Mouse (Mus musculus) embryonic facial prominence, embryonic 12.5 days (tissue): ENCODE measurements around the gene Pla2g4e. TPM values are rescaled to one million over a fixed set of nuclear protein-coding genes. Genes with fewer than 3 reads are reported as not detected.

Experiments used
- ATAC-seq: fragments of 200-750 bp; cut with Nextera tagmentation; 2 replicates; pipeline ENCODE4 v1.8.0; 2017; ENCODE audit not compliant: insufficient number of reproducible peaks, insufficient read depth, low FRiP score, low TSS enrichment
- H3K27ac ChIP-seq: fragments of 300-500 bp; sonication (generic); 2 replicates; pipeline ENCODE4 v1.5.1; 2016; ENCODE audit warnings: mild to moderate bottlenecking
- H3K27me3 ChIP-seq: fragments of 300-500 bp; sonication (generic); 2 replicates; pipeline ENCODE4 v1.6.1; 2016; ENCODE audit warnings: mild to moderate bottlenecking, moderate library complexity
- H3K36me3 ChIP-seq: fragments of 300-500 bp; sonication (generic); 2 replicates; pipeline ENCODE4 v1.6.1; 2016; ENCODE audit warnings: mild to moderate bottlenecking
- H3K4me1 ChIP-seq: fragments of 300-500 bp; sonication (generic); 2 replicates; pipeline ENCODE4 v1.6.1; 2016
- H3K4me2 ChIP-seq: fragments of 300-500 bp; sonication (generic); replicated peaks from 2 replicates; pipeline ENCODE4 v1.6.1; 2016; ENCODE audit warnings: mild to moderate bottlenecking, moderate library complexity
- H3K4me3 ChIP-seq: fragments of 300-500 bp; sonication (generic); 2 replicates; pipeline ENCODE4 v1.5.1; 2016; ENCODE audit warnings: mild to moderate bottlenecking
- H3K9ac ChIP-seq: fragments of 300-500 bp; sonication (generic); 2 replicates; pipeline ENCODE4 v1.6.1; 2016; ENCODE audit warnings: mild to moderate bottlenecking, moderate library complexity
- H3K9me3 ChIP-seq: fragments of 300-500 bp; sonication (generic); 2 replicates; pipeline ENCODE4 v1.6.1; 2016; ENCODE audit warnings: mild to moderate bottlenecking, moderate library complexity
- WGBS: fragments of 180-500 bp; shearing (Covaris S2); methylation state at CpG from one replicate; pipeline ENCODE4 v1.1.7; 2016; 5-methylcytosine and 5-hydroxymethylcytosine counted together
- polyA plus RNA-seq: library from polyadenylated mRNA; unstranded; fragments of >200 nt; fragmentation: Nextera tagmentation; extraction: Ambion mirVana; gene quantifications from 2 replicates; pipeline ENCODE4 v1.2.1, GENCODE M21; 2016

The Pla2g4e gene
- polyA plus RNA-seq, 1 experiment from 2014 or later: 0.04 TPM

GRCm38 (mm10) chr2:120150571-120150970 lies 94.6 kb downstream of the Pla2g4e start:
- Histone ChIP-seq H3K9ac (no peak overlapping the region), H3K4me3 (no peak overlapping the region), H3K9me3 (no peaks in the 10 kb centered on the region), H3K27ac (no peak overlapping the region), H3K4me1 (no peaks in the 10 kb centered on the region), H3K27me3 (0 out of 2 replicates have a peak, but pooled peaks cover under 1% of the 10 kb centered on the region), H3K4me2 (no peak overlapping the region), H3K36me3 (no peaks in the 10 kb centered on the region)
- 83% methylated on average over 3 of the region's 3 CpGs for WGBS
- no peak for ATAC-seq

- no peaks in the 10 kb centered on the region for H3K36me3 ChIP-seq
- H3K4me3 ChIP-seq: no peak overlapping the region
- H3K9me3 ChIP-seq: no peaks in the 10 kb centered on the region
- H3K27ac ChIP-seq: no peak overlapping the region
- H3K4me2 ChIP-seq: no peak overlapping the region
- ATAC-seq: no peak
- no peaks in the 10 kb centered on the region for H3K4me1 ChIP-seq
- no peak overlapping the region for H3K9ac ChIP-seq
- 88% methylated on average over 7 of the region's 7 CpGs for WGBS
- H3K27me3 ChIP-seq: no peaks in the 10 kb centered on the region
These were observed 95.5 kb downstream of the Pla2g4e start for GRCm38 (mm10) chr2:120149634-120150033.

GRCm38 (mm10) chr2:120147999-120148398 lies 97.1 kb downstream of the Pla2g4e start:
- Histone ChIP-seq H3K9ac (no peak overlapping the region), H3K4me2 (no peak overlapping the region), H3K4me1 (no peaks in the 10 kb centered on the region), H3K27ac (no peak overlapping the region), H3K4me3 (no peak overlapping the region), H3K9me3 (no peaks in the 10 kb centered on the region), H3K36me3 (no peaks in the 10 kb centered on the region), H3K27me3 (no peaks in the 10 kb centered on the region)
- 74% methylated on average over 3 of the region's 3 CpGs for WGBS
- no peak for ATAC-seq

DNA sequence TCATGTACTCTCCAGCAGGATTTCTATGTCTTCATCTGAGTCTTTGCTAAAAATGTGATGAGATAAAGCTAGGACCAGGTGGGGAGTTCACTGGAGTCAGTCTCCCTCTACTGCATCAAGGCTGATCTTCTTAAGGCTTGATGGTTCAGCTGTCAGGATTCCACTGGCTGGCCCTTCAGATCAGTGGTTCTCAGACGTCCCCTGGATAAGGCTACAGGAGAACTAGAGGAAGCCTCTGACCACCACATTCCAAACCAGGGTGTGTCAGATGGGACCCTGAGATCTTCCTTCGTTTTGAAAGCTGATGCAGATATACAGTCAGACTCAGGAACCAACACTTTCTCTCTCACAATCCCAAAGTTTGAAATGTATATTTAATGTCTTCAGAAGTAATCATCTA lies 97.8 kb downstream of the Pla2g4e start:
- no peak overlapping the region for H3K9ac ChIP-seq
- no peaks in the 10 kb centered on the region for H3K9me3 ChIP-seq
- ATAC-seq: no peak
- H3K4me2 ChIP-seq: no peak overlapping the region
- no peaks in the 10 kb centered on the region for H3K27me3 ChIP-seq
- H3K36me3 ChIP-seq: no peaks in the 10 kb centered on the region
- WGBS: 58% methylated on average over 2 of the region's 2 CpGs
- H3K4me3 ChIP-seq: no peak overlapping the region
- H3K4me1 ChIP-seq: no peaks in the 10 kb centered on the region
- H3K27ac ChIP-seq: no peak overlapping the region

- Histone ChIP-seq H3K4me1 (no peaks in the 10 kb centered on the region), H3K27ac (no peak overlapping the region), H3K36me3 (no peaks in the 10 kb centered on the region), H3K9ac (no peak overlapping the region), H3K9me3 (no peaks in the 10 kb centered on the region), H3K27me3 (no peaks in the 10 kb centered on the region), H3K4me2 (no peak overlapping the region), H3K4me3 (no peak overlapping the region)
- WGBS: 62% methylated on average over 2 of the region's 2 CpGs
- no peak for ATAC-seq
These were observed 98.6 kb downstream of the Pla2g4e start for GRCm38 (mm10) chr2:120146543-120146942.

GRCm38 (mm10) chr2:120144390-120144789 lies 100.7 kb downstream of the Pla2g4e start:
- no peaks in the 10 kb centered on the region for H3K4me1 ChIP-seq
- no peak overlapping the region for H3K4me2 ChIP-seq
- no peaks in the 10 kb centered on the region for H3K27me3 ChIP-seq
- H3K36me3 ChIP-seq: no peaks in the 10 kb centered on the region
- no peak for ATAC-seq
- WGBS: 78% methylated on average over 4 of the region's 4 CpGs
- no peak overlapping the region for H3K9ac ChIP-seq
- no peak overlapping the region for H3K27ac ChIP-seq
- H3K9me3 ChIP-seq: no peaks in the 10 kb centered on the region
- H3K4me3 ChIP-seq: no peak overlapping the region

GRCm38 (mm10) chr2:120142336-120142735 lies 102.8 kb downstream of the Pla2g4e start:
- no peaks in the 10 kb centered on the region for H3K9me3 ChIP-seq
- H3K27me3 ChIP-seq: no peaks in the 10 kb centered on the region
- no peaks in the 10 kb centered on the region for H3K36me3 ChIP-seq
- no peak overlapping the region for H3K4me2 ChIP-seq
- H3K4me3 ChIP-seq: no peak overlapping the region
- no peak overlapping the region for H3K27ac ChIP-seq
- no peaks in the 10 kb centered on the region for H3K4me1 ChIP-seq
- 83% methylated on average over 5 of the region's 5 CpGs for WGBS
- ATAC-seq: no peak
- no peak overlapping the region for H3K9ac ChIP-seq

DNA sequence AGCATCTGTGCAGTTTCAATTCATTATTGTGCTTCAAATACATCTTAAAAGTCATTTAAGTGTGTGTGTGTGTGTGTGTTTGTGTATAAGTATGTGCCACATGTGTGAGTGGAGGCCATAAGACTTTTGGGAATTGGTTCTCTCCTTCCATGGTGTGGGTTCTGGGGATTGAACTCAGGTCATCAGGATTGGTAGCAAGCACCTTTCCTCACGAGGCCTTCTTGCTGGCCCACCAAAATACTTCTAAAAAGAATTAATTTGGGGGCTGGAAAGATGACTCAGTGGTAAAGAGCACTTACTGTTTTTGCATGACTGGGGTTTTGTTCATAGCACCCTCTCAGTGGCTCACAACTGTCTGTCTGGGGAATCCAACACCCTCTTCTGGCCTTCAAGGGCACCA lies 103.5 kb downstream of the Pla2g4e start:
- no peaks in the 10 kb centered on the region for H3K9me3 ChIP-seq
- 92% methylated on average over 1 of the region's 1 CpGs for WGBS
- H3K27ac ChIP-seq: no peak overlapping the region
- no peaks in the 10 kb centered on the region for H3K36me3 ChIP-seq
- H3K27me3 ChIP-seq: no peaks in the 10 kb centered on the region
- H3K4me1 ChIP-seq: no peaks in the 10 kb centered on the region
- ATAC-seq: no peak
- H3K4me2 ChIP-seq: no peak overlapping the region
- no peak overlapping the region for H3K9ac ChIP-seq
- no peak overlapping the region for H3K4me3 ChIP-seq

DNA sequence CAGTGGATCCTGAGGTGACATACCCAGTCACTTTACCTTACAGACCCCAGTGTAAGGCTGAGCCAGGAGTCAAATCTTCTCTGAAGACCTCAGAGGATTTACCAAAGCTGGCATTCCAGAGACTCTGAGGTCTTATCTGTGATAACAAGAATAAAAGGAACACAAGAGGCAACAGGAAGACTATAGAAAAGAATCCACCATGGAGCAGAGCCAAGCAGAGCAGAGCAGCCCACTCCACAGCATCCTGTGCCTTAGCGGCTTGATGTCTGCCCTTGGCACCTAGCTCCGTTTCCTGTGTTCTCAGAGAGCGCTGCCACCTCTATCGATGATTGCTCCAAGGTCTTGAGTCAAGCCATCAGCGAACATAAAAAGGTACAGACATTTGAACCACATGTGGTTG lies 104.8 kb downstream of the Pla2g4e start:
- Histone ChIP-seq H3K9me3 (no peaks in the 10 kb centered on the region), H3K27ac (no peak overlapping the region), H3K9ac (no peak overlapping the region), H3K27me3 (no peaks in the 10 kb centered on the region), H3K4me2 (no peak overlapping the region), H3K4me3 (no peak overlapping the region), H3K4me1 (no peaks in the 10 kb centered on the region), H3K36me3 (no peaks in the 10 kb centered on the region)
- no peak for ATAC-seq
- 78% methylated on average over 5 of the region's 5 CpGs for WGBS

GRCm38 (mm10) chr2:120139091-120139490 lies 106.0 kb downstream of the Pla2g4e start:
- Histone ChIP-seq H3K27me3 (no peaks in the 10 kb centered on the region), H3K4me2 (no peak overlapping the region), H3K9ac (no peak overlapping the region), H3K9me3 (no peaks in the 10 kb centered on the region), H3K4me1 (no peaks in the 10 kb centered on the region), H3K36me3 (no peaks in the 10 kb centered on the region), H3K4me3 (no peak overlapping the region), H3K27ac (no peak overlapping the region)
- WGBS: 89% methylated on average over 1 of the region's 1 CpGs
- no peak for ATAC-seq

DNA sequence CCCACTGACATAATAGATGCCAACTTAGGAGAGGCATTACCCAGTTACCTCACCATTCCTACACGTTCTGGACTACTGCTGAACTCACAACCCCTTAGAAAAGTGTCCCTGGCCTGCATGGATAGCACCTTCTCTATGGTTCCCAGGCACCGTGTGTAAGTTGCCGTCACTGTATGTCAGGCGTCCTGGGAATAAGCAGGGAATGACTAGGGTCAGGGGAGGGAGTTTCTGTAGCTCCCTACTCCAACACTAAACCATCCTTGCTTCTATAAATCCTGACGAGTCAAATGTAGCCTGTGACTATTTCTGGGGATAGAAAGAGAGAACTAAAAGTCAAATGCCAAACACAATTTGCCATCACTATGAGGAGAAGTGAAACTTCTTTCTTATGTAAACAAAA lies 107.9 kb downstream of the Pla2g4e start:
- H3K27ac ChIP-seq: no peak overlapping the region
- H3K36me3 ChIP-seq: no peaks in the 10 kb centered on the region
- no peaks in the 10 kb centered on the region for H3K9me3 ChIP-seq
- H3K4me2 ChIP-seq: no peak overlapping the region
- no peaks in the 10 kb centered on the region for H3K27me3 ChIP-seq
- no peaks in the 10 kb centered on the region for H3K4me1 ChIP-seq
- 76% methylated on average over 5 of the region's 5 CpGs for whole genome bisulfite sequencing
- H3K9ac ChIP-seq: no peak overlapping the region
- H3K4me3 ChIP-seq: no peak overlapping the region
- no peak for ATAC-seq

DNA sequence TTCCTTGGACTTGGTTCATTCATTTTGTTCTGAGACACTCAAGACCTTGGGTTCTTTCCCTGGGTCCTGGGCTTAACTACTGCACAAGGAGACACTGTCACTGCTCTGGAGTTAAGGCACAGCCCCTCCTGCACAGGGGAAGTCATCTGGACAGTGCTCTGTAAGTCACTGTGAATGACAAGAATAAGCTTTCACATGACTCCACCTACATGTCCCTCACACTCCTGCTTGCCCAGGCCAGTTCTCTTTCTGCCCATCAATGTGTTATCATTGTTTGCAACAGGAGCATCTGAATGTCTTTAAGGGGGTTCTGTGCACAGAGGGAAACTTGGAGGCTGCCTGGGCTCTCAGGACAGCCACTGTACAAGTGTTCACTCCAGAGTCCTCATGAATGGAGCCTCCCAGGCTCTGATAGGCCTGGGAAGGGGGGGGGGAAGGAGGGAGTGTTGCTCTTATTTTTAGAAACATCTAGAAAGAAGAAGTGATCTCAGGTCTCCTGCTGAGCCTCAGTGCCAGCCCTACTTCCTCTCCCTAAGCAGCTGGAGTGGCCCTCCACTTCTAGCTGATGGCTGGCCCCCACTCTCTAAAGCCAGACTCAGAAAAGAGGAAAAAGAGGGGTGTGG lies 110.6 kb downstream of the Pla2g4e start:
- Histone ChIP-seq H3K4me3 (no peak overlapping the region), H3K27me3 (0 out of 2 replicates have a peak, but pooled peaks cover 2% of the 10 kb centered on the region), H3K4me1 (peaks cover 5% of the 10 kb centered on the region; the same call in 1 of the 2 replicates), H3K9ac (no peak overlapping the region), H3K27ac (no peak overlapping the region), H3K9me3 (no peaks in the 10 kb centered on the region), H3K36me3 (no peaks in the 10 kb centered on the region), H3K4me2 (no peak overlapping the region)
- ATAC-seq: no peak

DNA sequence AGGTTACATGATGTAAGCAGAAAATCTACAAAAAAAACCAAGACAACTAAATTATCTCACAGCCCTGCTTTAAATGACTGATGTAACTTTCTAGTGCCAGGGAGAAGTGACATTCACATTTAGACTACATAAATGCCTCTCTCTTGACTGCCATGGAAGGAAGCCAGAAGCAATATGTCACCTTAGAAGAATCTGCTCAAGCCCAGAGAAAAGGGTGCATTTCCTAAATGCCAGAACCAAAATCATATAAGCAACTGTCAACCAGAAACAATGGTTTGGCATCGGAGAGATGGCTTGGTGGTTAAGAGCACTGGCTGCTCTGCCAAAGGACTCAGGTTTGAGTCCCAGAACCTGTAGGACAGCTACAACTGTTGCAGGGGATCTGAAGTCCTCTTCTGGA lies 113.3 kb downstream of the Pla2g4e start:
- H3K27ac ChIP-seq: no peak overlapping the region
- peaks cover 14% of the 10 kb centered on the region for H3K4me1 ChIP-seq

More for the DNA sequence above, 113.3 kb downstream of the Pla2g4e start:
- H3K4me3 ChIP-seq: no peak overlapping the region
- H3K9ac ChIP-seq: no peak overlapping the region
- H3K36me3 ChIP-seq: no peaks in the 10 kb centered on the region
- H3K9me3 ChIP-seq: no peaks in the 10 kb centered on the region
- ATAC-seq: no peak
- 90% methylated on average over 1 of the region's 1 CpGs for WGBS
- H3K27me3 ChIP-seq: 0 out of 2 replicates have a peak, but pooled peaks cover 2% of the 10 kb centered on the region
- H3K4me2 ChIP-seq: no peak overlapping the region
